Mouse (Mus musculus) testis, postnatal 10 days (tissue): ENCODE results near the gene Tcf7.

ENCODE experiments used
- DNase-seq: peaks from one replicate; pipeline ENCODE4 v3.0.0; 2021; ENCODE audit warnings: low spot score

Gene Tcf7

DNA sequence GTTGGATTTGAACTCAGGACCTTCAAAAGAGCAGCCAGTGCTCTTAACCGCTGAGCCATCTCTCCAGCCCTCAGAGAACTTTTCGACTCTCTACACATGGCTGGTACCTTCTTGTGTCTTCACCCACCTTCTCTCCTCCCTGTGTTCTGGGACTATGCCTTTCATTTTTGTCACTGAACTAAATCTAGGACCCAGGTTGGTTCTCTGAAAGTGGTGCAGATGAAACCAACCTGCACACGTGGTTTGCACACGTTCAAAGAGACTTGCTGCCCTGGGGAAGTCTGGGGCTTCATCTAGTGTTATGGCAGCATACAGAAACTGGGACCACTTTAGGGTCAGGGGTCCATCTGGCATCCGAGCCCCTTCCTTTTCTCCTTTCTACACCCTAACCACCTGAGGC lies 15.5 kb downstream of the Tcf7 start:
- DNase-seq: no peak

DNA sequence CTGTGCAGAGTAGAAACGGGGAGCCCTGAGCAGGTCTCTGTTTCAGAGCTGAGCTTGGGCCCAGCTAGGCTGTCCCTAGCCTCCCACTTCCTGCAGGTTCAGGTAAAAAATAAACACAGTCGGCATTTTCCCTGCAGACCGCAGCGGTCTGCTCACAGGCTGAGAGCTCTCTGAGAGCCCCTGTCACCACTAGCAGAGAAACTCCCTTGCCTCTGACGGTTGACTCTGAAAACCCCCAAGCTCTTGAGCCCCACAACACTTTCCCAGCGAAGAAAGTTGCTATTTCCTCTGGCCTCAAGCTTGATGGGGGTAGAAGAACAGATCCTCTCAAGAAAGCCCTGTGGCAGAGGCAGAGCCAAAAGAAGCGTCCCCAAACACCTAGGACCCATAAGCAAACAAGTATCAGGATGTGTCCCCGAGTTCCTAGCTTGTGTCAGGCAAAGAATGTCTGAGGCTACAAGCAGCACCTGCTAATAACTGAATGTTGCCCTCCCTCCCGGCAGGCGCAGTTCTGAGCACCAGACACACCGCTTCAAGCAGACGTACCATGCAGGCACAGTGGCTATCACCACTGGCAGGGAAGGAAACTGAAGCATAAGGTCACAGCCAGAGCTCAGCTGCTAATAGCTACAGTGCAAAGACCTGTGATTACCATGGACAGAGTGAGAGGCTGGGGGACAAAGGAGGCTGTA lies 17.1 kb downstream of the Tcf7 start:
- DNase-seq: no peak

DNA sequence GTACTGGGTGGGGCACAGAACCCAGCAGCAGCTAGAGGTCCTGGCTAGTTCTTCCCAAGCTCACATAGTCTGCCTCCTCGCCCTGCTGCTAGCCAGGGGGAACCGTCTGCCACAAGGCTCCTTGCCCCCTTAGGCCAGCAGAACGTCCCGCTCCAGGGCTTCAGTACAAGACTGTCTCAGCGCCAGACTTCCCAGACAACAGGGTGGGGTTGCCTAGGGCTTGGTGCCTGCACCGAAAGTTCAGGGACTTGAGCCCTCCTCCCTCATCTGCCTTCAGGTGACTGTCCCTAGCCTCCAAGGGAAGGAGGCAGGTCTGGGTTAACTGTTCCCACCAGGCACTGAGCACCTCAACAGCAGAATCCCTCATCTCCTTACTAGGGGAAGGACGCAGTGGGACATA lies 17.9 kb downstream of the Tcf7 start:
- no peak for DNase-seq

DNA sequence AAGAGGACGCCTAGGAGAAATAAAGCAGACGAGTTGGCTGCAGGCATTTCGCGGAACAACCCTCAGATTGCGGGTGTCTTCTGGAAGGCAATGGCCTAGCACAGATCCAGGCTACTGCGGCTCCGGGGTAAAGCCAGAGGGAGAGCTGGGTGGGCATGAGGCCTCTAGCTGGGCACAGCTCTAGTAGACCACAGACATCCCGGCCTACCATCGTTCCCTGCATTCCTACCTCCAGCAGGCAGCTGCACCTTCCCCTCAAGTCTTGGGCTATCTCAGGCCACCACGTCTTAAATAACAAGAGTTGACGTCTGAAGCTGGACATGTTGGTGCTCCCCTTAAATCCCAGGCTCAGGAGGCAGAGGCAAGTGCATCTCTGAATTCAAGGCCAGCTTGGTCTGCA lies 20.5 kb downstream of the Tcf7 start:
- DNase-seq: peak; percentile 39

DNA sequence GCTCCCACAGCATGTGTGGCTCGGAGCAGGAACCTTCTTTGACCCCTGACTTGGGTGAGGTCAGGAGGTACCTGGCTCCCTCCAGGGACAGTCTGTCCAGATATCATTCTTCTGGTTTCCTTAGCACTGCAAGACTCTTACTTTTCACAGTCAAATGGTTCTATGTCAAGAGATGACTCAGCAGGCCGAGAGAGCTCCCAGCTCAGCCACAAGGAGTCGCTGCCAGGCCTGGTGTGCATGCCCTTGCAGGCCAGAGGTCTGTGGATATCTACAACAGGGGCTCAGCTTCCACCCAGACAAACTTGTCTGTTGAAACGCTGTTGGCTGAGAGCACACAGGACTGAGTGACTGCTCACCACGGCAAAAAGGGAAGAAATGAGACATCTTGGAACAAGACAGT lies 20.9 kb downstream of the Tcf7 start:
- DNase-seq: peak; percentile 82

DNA sequence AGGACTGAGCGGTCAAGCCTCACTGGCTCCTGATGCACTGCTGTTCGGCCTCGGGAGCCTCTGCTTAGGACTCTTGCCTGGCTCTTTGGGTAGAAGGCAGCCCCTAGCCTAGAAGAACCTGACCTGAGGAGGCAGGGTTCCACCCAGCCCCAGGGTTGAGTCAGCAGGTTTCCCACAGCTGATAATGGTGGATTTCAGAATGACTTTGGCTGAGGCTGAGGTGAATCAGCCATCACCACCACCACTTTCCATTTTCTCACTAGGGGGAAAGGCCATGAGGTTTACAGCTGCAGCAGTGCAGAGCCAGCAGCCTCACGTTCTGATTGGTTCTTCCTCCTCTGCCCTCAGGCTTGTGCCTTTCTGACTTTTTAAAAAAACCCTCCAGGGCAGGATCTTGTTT lies 21.9 kb downstream of the Tcf7 start:
- DNase-seq: peak; percentile 38

DNA sequence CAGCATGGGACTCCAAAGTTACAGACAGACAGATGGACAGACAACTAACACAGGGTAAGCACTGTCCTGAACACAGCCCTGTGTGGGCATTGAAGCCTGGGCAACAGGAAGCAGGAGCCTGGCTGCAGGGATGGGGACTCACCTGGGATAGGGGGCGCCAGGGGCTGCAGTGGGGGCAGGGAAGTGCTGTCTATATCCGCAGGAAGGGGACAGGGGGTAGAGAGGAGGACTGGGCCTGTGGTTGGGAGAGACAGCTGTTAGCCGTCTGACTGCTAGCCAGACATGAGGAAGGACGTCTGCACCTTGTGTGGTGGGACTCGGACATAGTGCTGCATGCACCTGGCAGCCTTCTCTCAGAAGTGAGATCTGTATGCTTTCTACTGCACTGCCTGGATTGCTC lies 24.1 kb downstream of the Tcf7 start:
- peak; percentile 45 for DNase-seq

DNA sequence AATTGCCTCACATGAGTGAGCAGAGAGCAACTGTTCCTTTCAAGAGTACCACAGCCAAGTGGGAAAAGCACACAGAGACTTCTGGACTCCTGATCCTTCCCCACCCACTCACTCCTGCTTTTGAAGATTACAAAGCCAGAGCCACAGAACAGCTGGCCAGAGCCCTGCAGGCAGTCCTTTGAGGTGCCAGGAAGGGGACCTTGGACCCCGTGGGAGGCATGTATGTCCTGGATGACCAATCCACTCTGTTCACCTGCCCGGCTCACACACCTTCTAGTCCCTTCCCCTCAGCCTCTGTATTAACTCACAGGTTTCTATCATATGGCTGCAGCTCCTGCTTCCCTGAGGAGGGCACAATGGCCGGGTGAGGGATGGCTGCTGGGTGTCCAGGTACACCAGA lies 25.4 kb downstream of the Tcf7 start:
- peak; percentile 37 for DNase-seq

DNA sequence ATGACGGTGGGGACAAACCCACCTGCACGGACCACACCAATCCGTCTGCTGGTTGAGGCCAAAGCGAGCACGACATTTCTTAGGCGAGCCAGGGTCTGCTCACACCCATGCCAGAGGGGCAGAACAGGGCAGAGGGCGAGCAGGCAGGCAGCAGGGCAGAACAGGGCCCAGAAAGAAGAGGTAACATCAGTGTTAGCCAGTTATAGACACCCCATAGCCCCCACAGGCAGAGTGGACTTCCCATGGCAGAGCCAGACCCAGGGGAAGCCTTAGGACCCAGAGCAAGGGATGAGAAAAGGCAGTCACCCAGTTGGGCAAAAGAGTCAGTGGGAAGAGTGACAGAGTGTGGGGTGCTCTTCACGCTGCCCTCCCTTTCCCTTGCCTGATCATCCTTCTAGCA lies 27.7 kb downstream of the Tcf7 start:
- DNase-seq: peak; percentile 37

DNA sequence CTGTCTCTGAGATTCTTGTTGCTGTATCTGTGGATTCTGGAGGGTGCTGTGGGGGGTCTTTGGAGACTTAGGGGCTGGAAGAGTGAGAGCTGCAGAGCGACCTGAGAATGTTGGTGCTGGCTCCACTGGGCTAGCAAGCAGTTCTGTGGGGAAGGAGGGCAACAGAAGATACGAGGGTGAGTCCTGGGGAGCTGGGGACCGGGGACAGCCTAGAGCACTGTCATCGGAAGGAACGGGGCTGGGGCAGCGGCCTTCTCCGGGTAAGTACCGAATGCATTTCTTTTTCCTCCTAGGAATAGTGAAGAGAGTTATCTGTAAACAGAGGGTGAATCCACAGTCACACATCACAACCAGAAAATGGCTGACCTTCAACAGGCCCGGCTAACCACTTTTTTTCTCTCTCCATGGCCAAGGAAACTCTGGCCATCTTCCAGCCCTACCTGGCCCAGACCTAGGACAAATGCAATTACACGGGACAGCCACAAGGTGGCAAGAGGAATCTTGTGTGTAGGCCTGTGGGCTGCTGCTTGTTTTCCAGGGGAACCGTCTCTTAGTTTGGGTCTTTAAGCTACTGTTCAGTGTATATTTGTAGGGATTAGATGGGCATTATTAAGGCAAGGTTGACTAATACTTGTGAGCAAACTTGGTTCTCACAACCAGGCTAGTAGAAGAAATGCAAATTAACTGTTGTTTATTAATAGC lies 29.0 kb downstream of the Tcf7 start:
- peak; percentile 76 for DNase-seq

DNA sequence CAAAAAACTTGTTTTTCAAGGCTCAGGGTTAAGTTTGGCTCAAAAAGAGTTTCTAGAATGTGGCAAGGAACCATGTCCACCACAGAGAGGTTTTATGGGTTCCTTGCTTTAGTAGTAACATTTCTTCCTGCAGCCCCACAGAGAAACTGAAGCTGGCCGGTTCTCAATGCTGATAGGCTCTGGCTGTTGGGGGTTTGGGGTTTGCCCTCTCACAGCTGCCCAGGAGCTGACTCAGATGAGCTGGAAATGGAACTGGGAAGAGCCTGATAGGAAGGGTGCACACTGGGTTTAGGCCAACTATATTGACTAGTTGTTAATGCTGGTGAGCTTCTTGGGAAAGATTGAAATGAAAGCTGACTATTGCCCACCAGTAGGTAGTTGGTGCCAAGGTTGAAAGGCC lies 30.1 kb downstream of the Tcf7 start:
- DNase-seq: peak; percentile 37

DNA sequence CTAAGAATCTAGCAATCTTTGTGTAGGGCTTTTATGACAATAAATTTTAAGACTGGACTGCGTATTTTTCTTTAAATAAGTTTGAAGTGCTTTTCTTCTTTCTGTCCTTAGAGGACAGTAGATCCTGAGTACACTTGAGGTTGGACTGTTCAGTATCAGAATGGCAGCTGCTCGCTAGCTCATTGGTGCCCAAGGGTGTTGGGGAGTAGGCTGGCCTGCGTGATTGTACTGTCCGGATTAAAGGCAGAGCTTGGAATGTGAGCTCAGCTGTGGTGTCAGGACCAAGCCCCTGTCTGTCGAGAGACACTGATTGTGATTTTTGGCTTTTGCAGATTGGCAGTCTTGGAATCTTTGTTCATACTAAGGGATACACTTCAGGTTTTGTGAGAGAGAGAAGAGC lies 31.0 kb downstream of the Tcf7 start:
- DNase-seq: peak; percentile 46

DNA sequence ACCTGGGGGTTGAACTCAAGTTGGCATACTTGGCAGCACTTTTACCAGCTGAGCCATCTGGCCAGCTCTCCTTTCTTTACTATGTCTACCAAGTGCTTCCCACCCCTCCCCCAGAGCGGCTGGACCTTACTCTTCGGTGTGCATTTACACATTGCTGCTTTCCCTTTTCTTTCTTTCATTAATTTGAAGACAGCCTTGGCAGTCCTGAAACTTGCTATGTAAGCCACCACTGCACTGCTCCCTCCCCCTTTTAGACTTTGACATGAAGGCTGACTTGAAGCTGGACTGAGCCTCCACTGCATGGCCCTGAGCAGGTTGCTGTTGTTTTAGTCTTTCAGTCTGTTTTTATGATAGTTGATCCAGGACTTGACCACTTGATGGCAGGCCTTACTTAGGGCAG lies 33.4 kb downstream of the Tcf7 start:
- peak; percentile 47 for DNase-seq

DNA sequence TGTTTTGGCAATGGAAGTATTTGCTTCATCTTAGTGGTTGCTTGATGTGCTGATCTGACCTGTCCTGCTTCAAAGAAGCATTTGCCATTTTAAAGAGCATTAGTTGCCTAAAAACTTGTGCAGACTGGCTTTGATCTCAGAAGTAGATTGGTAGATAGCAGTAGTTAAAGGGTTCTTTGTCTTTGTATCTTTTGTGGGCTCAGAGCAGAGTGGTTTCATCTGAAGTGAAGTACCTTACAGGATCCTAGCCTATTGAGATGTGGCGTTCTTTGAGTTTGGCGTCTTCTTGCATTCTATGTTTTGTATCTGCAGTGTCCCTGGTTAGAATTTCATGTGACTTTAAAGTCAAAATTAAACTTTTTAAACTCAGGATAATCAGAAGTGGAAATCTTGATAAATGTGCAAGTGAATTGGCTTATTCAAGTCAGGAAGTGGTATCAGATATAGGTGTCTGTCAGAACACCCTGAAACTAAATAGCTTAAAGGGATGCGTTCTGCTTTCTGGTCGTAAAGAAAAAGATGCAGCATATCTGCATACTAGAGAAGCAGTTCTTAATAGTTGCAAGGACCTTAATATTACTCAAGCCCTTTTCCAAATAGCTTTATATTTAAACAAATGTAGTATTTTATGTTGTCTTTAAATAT lies 41.8 kb downstream of the Tcf7 start:
- DNase-seq: no peak

DNA sequence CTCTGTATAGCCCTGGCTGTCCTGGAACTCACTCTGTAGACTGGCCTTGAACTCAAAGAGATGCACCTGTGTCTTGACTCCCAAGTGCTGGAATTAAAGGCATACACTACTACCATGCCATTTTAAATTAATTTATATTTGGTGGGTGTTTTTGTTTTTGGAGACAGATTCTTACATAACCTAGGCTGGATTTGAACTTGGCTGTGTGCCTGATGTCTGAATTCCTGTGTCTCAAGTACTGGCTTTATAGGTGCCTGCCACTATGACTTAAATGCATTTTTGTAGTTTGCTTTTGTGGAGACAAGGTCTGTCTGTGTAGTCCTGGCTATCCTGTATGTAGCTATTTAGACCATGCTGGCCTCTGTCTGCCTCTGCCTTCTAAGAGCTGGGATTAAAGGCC lies 48.3 kb downstream of the Tcf7 start:
- no peak for DNase-seq

DNA sequence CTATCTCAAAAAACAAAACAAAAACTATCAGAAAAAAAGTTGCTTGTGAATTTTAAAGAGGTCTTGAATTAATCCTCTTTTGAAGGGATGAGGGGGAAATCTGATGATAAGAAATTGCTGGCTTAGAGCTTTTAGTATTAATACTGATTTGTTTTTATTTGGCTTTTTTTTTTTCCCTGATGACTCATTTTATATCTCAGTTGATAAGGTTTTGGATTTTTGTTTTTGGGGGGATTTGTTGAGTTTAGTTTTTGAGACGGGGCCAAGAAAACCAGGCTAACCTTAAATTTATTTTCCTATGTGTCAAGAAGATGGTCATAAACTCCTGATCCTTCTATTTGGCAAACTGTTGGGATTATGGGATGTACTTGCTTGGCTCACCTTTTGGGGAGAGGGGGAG lies 48.9 kb downstream of the Tcf7 start:
- DNase-seq: no peak

DNA sequence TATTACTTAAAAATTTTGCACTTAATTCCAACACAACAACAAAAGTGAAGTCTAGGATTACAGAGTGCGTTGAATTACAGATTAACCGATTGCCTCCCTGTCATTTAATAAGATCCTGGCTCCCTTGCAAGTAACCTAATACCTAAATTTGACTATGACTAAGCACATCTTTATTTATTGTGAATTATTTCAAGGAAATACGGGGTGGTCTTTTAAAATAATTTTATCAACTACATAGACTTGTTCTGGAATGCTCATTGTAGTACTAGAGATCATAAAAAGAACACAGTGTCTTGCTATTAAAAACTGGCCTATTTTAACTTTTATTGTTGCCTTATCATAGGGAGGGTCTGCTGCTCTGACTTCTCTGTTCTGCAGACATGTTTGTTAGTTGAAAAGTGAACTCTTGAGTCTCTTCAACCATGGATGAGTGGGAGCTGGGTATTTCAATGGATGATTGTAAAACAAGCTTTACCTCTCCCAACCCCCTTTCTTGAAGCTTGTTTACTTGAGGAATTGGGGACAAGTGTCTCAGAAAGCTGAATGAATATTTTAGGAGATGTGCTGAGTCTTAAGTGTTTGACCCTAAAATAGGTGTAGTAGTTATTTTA lies 49.7 kb downstream of the Tcf7 start:
- no peak for DNase-seq

DNA sequence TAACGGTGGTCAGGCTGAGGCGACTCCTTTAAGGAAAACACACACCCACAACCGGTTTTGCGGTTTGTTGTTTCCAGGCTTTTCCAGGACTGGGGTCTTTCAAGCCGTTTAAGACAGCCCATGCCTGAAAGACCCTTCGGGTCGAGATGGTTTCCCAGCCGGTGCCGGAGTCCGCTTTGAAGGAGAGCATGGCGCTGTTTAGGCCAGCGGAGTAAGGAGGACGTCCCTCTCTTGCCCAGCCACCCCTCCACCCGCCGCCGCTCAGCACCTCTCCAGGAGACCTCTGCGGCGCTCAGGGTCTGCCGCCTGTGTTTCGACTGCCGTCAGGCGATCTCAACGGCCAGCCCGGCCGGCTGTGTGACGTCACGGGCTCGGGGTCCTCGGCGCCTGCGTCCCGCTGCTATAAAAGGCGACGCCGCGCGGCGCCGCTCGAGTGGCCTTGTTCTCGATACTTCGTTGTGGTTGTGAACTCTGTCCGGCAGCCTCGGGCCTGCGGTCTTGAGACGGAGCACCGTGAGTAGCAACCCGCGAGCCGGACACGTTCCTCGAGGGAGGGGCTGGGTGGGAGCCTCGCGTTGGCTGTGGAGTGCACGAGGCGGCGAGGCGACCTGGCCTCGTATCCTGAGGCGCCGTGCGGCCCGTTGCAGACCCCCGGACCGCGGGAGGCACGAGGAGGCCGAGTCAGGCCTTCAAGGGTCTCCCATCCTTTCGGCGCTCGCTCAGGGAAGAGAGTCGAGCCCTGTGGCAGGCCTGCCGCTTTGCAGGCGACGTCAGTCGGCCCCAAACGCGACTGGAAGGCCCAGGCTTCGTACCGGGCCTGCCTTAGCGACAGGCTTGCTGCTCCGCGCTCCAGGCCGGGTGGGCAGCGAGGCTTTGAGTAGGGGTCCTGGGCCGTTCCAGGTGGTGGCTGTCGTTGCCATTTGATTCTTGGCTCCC lies 50.9 kb downstream of the Tcf7 start, which contains the start of gene Skp1a:
Skp1a (plus strand) TSS at position 390 of the 936 bp plus-strand sequence.
- peak; percentile 97 for DNase-seq

DNA sequence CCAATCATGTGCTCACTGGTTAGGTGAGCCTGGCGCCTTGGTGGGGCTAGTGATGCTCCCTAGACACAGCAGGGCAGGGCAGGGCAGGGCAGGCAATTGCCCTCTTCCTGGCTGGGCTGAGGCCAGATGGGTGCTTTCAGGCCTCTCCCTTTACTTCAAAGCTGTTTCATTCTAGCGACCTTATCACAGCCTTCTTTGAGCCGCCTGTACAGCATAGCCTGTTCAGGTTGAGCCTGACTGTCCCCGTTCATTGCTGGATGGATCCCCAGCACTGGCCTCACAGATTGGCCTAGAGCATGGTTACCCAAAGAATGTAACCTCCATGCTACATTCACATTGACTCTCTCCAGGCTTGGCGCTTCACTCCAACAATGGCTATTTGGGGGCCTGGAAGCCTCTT lies 52.1 kb downstream of the Tcf7 start:
- no peak for DNase-seq

DNA sequence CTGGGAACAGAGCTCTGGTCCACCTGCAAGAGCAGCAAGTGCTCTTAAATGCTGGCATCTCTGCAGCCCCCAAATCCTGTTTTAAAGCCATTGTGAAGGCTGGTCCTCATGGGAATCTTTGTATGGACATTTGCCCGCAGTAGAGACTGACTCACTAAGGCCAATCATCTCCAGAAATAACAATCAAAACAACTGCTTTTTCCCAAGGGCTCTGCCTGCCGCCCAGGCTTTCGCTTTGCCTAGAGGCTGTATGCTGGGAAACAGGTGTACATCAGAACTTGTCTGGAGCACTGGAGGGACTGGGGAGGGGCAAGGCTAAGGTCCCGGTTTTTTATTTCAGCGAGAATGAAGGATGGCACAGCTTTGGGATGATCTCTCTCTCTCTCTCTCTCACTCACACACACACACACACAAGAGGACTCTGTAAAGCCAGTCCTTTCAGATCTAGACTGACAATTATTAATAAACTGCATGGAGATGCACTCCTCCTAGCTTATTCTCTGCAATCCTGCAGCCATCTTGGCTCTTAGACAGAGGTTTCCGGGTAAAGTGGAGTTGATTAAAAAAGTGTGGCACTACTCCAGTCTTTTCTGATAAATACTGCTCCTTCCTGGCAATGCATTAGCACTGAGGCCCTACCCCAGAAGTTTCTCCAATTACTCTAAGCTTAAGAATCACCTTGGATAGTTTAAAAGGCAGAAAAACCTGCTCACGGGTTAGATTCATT lies 53.9 kb downstream of the Tcf7 start:
- no peak for DNase-seq
